Mouse (Mus musculus): Measurements from ENCODE around the gene Kcnh2. TPM values are rescaled to one million over a fixed set of nuclear protein-coding genes. Genes with fewer than 3 reads are reported as not detected.

Gene Kcnh2
- polyA plus RNA-seq, 1 experiment from 2014 or later = 6.5 TPM

Other genes with a start within 250 kb of the Kcnh2 start
- 10.9 and 11.2 TPM in 2 replicates for gene Nupl2, start 186.6 kb downstream of the Kcnh2 start, polyA plus RNA-seq (2015; fragmentation: Nextera tagmentation; extraction: Ambion mirVana)
- 6.5 and 7.3 TPM in 2 replicates for gene Nos3, start 13.2 kb upstream of the Kcnh2 start, polyA plus RNA-seq (2015; fragmentation: Nextera tagmentation; extraction: Ambion mirVana)
- gene Atg9b, start 40.5 kb upstream of the Kcnh2 start, polyA plus RNA-seq (2015; fragmentation: Nextera tagmentation; extraction: Ambion mirVana) = 4.2 and 5.9 TPM in 2 replicates
- gene Abcb8, start 42.1 kb upstream of the Kcnh2 start, polyA plus RNA-seq (2015; fragmentation: Nextera tagmentation; extraction: Ambion mirVana) = 48.4 and 61.7 TPM in 2 replicates
- 0.23 and 0.52 TPM in 2 replicates for gene Asic3, start 61.8 kb upstream of the Kcnh2 start, polyA plus RNA-seq (2015; fragmentation: Nextera tagmentation; extraction: Ambion mirVana)
- 44.9 TPM in 2 replicates for gene Cdk5, start 71.9 kb upstream of the Kcnh2 start, polyA plus RNA-seq (2015; fragmentation: Nextera tagmentation; extraction: Ambion mirVana)
- gene Slc4a2, start 72.2 kb upstream of the Kcnh2 start, polyA plus RNA-seq (2015; fragmentation: Nextera tagmentation; extraction: Ambion mirVana) = 46.5 and 51.8 TPM in 2 replicates
- gene Fastk, start 93.7 kb upstream of the Kcnh2 start, polyA plus RNA-seq (2015; fragmentation: Nextera tagmentation; extraction: Ambion mirVana) = 93.4 and 94.4 TPM in 2 replicates
- gene Tmub1, start 96.2 kb upstream of the Kcnh2 start, polyA plus RNA-seq (2015; fragmentation: Nextera tagmentation; extraction: Ambion mirVana) = 23.5 and 27.0 TPM in 2 replicates
- gene Agap3, start 100.6 kb upstream of the Kcnh2 start, polyA plus RNA-seq (2015; fragmentation: Nextera tagmentation; extraction: Ambion mirVana) = 13.0 and 14.7 TPM in 2 replicates
- not detected in 2 replicates for gene Gbx1, start 175.6 kb upstream of the Kcnh2 start, polyA plus RNA-seq (2015; fragmentation: Nextera tagmentation; extraction: Ambion mirVana)
- 0.24 and 0.58 TPM in 2 replicates for gene Asb10, start 189.4 kb upstream of the Kcnh2 start, polyA plus RNA-seq (2015; fragmentation: Nextera tagmentation; extraction: Ambion mirVana)
- gene 4931409K22Rik, start 205.2 kb upstream of the Kcnh2 start, polyA plus RNA-seq (2015; fragmentation: Nextera tagmentation; extraction: Ambion mirVana) = 0.13 TPM in 1 of 2 replicates, not detected in the other
- gene Abcf2, start 225.9 kb upstream of the Kcnh2 start, polyA plus RNA-seq (2015; fragmentation: Nextera tagmentation; extraction: Ambion mirVana) = 81.7 and 81.9 TPM in 2 replicates
- gene Chpf2, start 235.1 kb upstream of the Kcnh2 start, polyA plus RNA-seq (2015; fragmentation: Nextera tagmentation; extraction: Ambion mirVana) = 21.8 and 23.9 TPM in 2 replicates